In the genomic region with DNA sequence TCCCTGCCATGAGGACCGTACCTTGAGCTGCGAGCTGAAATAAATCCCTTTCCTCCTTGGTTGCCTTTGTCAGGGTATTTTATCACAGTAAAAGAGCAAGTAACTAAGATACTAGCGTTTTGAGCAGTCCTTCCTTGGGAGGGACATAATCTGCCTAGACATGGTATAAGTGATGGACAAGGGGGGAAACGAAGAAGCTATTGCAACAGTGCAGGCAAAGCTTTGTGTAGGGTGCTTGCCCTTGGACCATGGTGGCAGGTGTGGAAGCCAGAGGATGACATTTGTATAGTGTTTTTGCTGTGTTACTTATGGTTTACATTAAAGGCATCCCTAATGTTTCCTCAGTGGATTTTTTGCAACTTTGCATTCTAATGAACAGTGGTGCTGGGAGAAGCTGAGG, we compare ENCODE assay signal across 7 mouse cellular contexts. TPM values are rescaled to one million over a fixed set of nuclear protein-coding genes. Genes with fewer than 3 reads are reported as not detected.
DNase-seq lines count a peak whose midpoint lies in the region; ATAC-seq and TF ChIP-seq lines count a peak whose summit lies in the region.

No protein-coding gene starts in this region.

- peak overlapping the region; percentile 97 for H3K4me2 ChIP-seq in lung, postnatal 0 days (replicated peaks; ENCODE audit: low read depth, low read length)
- peak overlapping the region; percentile 73 for H3K4me2 ChIP-seq in forebrain, embryonic 16.5 days (ENCODE audit: low read length)
- peak overlapping the region; percentile 82 for H3K4me2 ChIP-seq in limb, embryonic 15.5 days
- peak overlapping the region; percentile 82 for H3K4me2 ChIP-seq in stomach, embryonic 15.5 days

- no peak for DNase-seq in lung, postnatal 0 days (ENCODE audit: low spot score)
- no peak for DNase-seq in lung, postnatal 14 days
- no peak for DNase-seq in layer of hippocampus, postnatal 36 days
- no peak for DNase-seq in layer of hippocampus, postnatal 10 days (ENCODE audit: low spot score in 2 of 2)

- H3K9me3 ChIP-seq in lung, postnatal 0 days (ENCODE audit: low read length): no peaks in the 10 kb centered on the region
- no peaks in the 10 kb centered on the region for H3K9me3 ChIP-seq in forebrain, embryonic 16.5 days (ENCODE audit: control insufficient read depth, low read length)
- H3K9me3 ChIP-seq in limb, embryonic 15.5 days: no peaks in the 10 kb centered on the region
- H3K9me3 ChIP-seq in stomach, embryonic 15.5 days: no peaks in the 10 kb centered on the region

- no peak overlapping the region for H3K9ac ChIP-seq in lung, postnatal 0 days (replicated peaks; ENCODE audit: low read depth)
- H3K9ac ChIP-seq in forebrain, embryonic 16.5 days (replicated peaks; ENCODE audit: low read depth, low read length): peak overlapping the region; percentile 76
- H3K9ac ChIP-seq in limb, embryonic 15.5 days: peak overlapping the region; percentile 52; the same call in 1 of the 2 replicates
- no peak overlapping the region; the same call in 1 of the 2 replicates for H3K9ac ChIP-seq in stomach, embryonic 15.5 days

- no peak for ATAC-seq in lung, postnatal 0 days
- peak; percentile 15 for ATAC-seq in forebrain, embryonic 16.5 days
- ATAC-seq in limb, embryonic 15.5 days (ENCODE audit: insufficient number of reproducible peaks, low FRiP score, low TSS enrichment, low read depth): no peak
- ATAC-seq in stomach, embryonic 15.5 days (ENCODE audit: insufficient read depth, low FRiP score, low read depth): no peak

- no peak for TF ChIP-seq EP300 in lung, postnatal 0 days (IDR thresholded peaks at IDR 0.05)

- peak overlapping the region; percentile 56 for H3K4me3 ChIP-seq in lung, postnatal 0 days (ENCODE audit: low read depth, low read length)
- peak overlapping the region; percentile 65 for H3K4me3 ChIP-seq in forebrain, embryonic 16.5 days (replicated peaks; ENCODE audit: low read length)
- peak overlapping the region; percentile 79 for H3K4me3 ChIP-seq in limb, embryonic 15.5 days
- H3K4me3 ChIP-seq in stomach, embryonic 15.5 days (replicated peaks): peak overlapping the region; percentile 70

- no peak for TF ChIP-seq CTCF in lung, postnatal 0 days (IDR thresholded peaks at IDR 0.05)

- H3K36me3 ChIP-seq in lung, postnatal 0 days (ENCODE audit: insufficient read depth, low read length): no peaks in the 10 kb centered on the region
- no peaks in the 10 kb centered on the region for H3K36me3 ChIP-seq in forebrain, embryonic 16.5 days (ENCODE audit: control insufficient read depth, insufficient read depth)
- no peaks in the 10 kb centered on the region for H3K36me3 ChIP-seq in limb, embryonic 15.5 days
- H3K36me3 ChIP-seq in stomach, embryonic 15.5 days: no peaks in the 10 kb centered on the region

- 79% methylated on average over 4 of the region's 4 CpGs for WGBS in lung, postnatal 0 days
- 87% methylated on average over 4 of the region's 4 CpGs for WGBS in forebrain, embryonic 16.5 days
- 76% methylated on average over 4 of the region's 4 CpGs for WGBS in limb, embryonic 15.5 days
- 80% methylated on average over 4 of the region's 4 CpGs for WGBS in stomach, embryonic 15.5 days

- no peak overlapping the region for H3K27ac ChIP-seq in lung, postnatal 0 days (ENCODE audit: low read length)
- no peak overlapping the region for H3K27ac ChIP-seq in forebrain, embryonic 16.5 days (ENCODE audit: low read length)
- peak overlapping the region; percentile 61; the same call in 1 of the 2 replicates for H3K27ac ChIP-seq in limb, embryonic 15.5 days
- no peak overlapping the region for H3K27ac ChIP-seq in stomach, embryonic 15.5 days

- no peaks in the 10 kb centered on the region for H3K27me3 ChIP-seq in lung, postnatal 0 days (replicated peaks; ENCODE audit: insufficient read depth, low read length)
- no peaks in the 10 kb centered on the region for H3K27me3 ChIP-seq in forebrain, embryonic 16.5 days (replicated peaks; ENCODE audit: control insufficient read depth, insufficient read depth, low read length)
- H3K27me3 ChIP-seq in limb, embryonic 15.5 days: no peaks in the 10 kb centered on the region
- no peaks in the 10 kb centered on the region for H3K27me3 ChIP-seq in stomach, embryonic 15.5 days (replicated peaks)

- no peaks in the 10 kb centered on the region for H3K4me1 ChIP-seq in lung, postnatal 0 days (ENCODE audit: insufficient read depth, low read depth, low read length)
- peaks cover 7% of the 10 kb centered on the region; the same call in 1 of the 2 replicates for H3K4me1 ChIP-seq in forebrain, embryonic 16.5 days (replicated peaks; ENCODE audit: control insufficient read depth, insufficient read depth, low read length)
- peaks cover 10% of the 10 kb centered on the region; the same call in 1 of the 2 replicates for H3K4me1 ChIP-seq in limb, embryonic 15.5 days
- peaks cover 4% of the 10 kb centered on the region; the same call in 1 of the 2 replicates for H3K4me1 ChIP-seq in stomach, embryonic 15.5 days

RNA-seq across cellular contexts. Expression of gene Zkscan16, which starts 0.5 kb away (rescaled TPM):
- not detected in 2 replicates for polyA plus RNA-seq in lung, postnatal 0 days (2015; fragmentation: Nextera tagmentation; extraction: Ambion mirVana)
- polyA plus RNA-seq in forebrain, embryonic 16.5 days (2015; fragmentation: Nextera tagmentation; extraction: Ambion mirVana): 1.3 and 1.7 TPM in 2 replicates
- 0.73 and 0.74 TPM in 2 replicates for polyA plus RNA-seq in limb, embryonic 15.5 days (2015; fragmentation: Nextera tagmentation; extraction: Ambion mirVana)
- 0.49 and 0.62 TPM in 2 replicates for polyA plus RNA-seq in stomach, embryonic 15.5 days (2015; fragmentation: Nextera tagmentation; extraction: Ambion mirVana)
- total RNA-seq in layer of hippocampus, postnatal 36 days (2021): 10 to 100 TPM; 43.7 to 45.2 TPM
- total RNA-seq in layer of hippocampus, postnatal 10 days (2021): 10 to 100 TPM; 22.5 to 26.9 TPM

RNA-seq across cellular contexts. Expression of gene Ecpas, which starts 30.4 kb away (rescaled TPM):
- 15.8 and 17.4 TPM in 2 replicates for polyA plus RNA-seq in lung, postnatal 0 days (2015; fragmentation: Nextera tagmentation; extraction: Ambion mirVana)
- polyA plus RNA-seq in forebrain, embryonic 16.5 days (2015; fragmentation: Nextera tagmentation; extraction: Ambion mirVana): 28.8 and 32.5 TPM in 2 replicates
- polyA plus RNA-seq in limb, embryonic 15.5 days (2015; fragmentation: Nextera tagmentation; extraction: Ambion mirVana): 29.6 and 32.8 TPM in 2 replicates
- polyA plus RNA-seq in stomach, embryonic 15.5 days (2015; fragmentation: Nextera tagmentation; extraction: Ambion mirVana): 29.1 and 31.8 TPM in 2 replicates
- 100 to 1,000 TPM; 120 to 127 TPM for total RNA-seq in layer of hippocampus, postnatal 36 days (2021)
- total RNA-seq in layer of hippocampus, postnatal 10 days (2021): 100 to 1,000 TPM; 136 to 153 TPM

RNA-seq across cellular contexts. Expression of gene Ptgr1, which starts 44.0 kb away (rescaled TPM):
- 21.6 and 23.5 TPM in 2 replicates for polyA plus RNA-seq in lung, postnatal 0 days (2015; fragmentation: Nextera tagmentation; extraction: Ambion mirVana)
- polyA plus RNA-seq in forebrain, embryonic 16.5 days (2015; fragmentation: Nextera tagmentation; extraction: Ambion mirVana): 3.4 and 4.1 TPM in 2 replicates
- 39.3 and 41.0 TPM in 2 replicates for polyA plus RNA-seq in limb, embryonic 15.5 days (2015; fragmentation: Nextera tagmentation; extraction: Ambion mirVana)
- polyA plus RNA-seq in stomach, embryonic 15.5 days (2015; fragmentation: Nextera tagmentation; extraction: Ambion mirVana): 64.5 and 66.3 TPM in 2 replicates
- 1 to 10 TPM; 3.6 to 4.2 TPM for total RNA-seq in layer of hippocampus, postnatal 36 days (2021)
- 1 to 10 TPM; 5.3 to 5.8 TPM for total RNA-seq in layer of hippocampus, postnatal 10 days (2021)

RNA-seq across cellular contexts. Expression of gene Dnajc25, which starts 51.9 kb away (rescaled TPM):
- 14.1 and 16.6 TPM in 2 replicates for polyA plus RNA-seq in lung, postnatal 0 days (2015; fragmentation: Nextera tagmentation; extraction: Ambion mirVana)
- 3.4 and 5.5 TPM in 2 replicates for polyA plus RNA-seq in forebrain, embryonic 16.5 days (2015; fragmentation: Nextera tagmentation; extraction: Ambion mirVana)
- polyA plus RNA-seq in limb, embryonic 15.5 days (2015; fragmentation: Nextera tagmentation; extraction: Ambion mirVana): 15.0 and 18.7 TPM in 2 replicates
- 11.4 and 13.0 TPM in 2 replicates for polyA plus RNA-seq in stomach, embryonic 15.5 days (2015; fragmentation: Nextera tagmentation; extraction: Ambion mirVana)
- 1 to 10 TPM; 4.4 to 6.6 TPM for total RNA-seq in layer of hippocampus, postnatal 36 days (2021)
- total RNA-seq in layer of hippocampus, postnatal 10 days (2021): 1 to 10 TPM; 7.0 to 7.7 TPM

Comparison
In these comparisons a context has a peak if more than half of its experiments do, and no peak if none do; other contexts are left out.
1. H3K9ac ChIP-seq: peak in forebrain, embryonic 16.5 days (single experiment) and limb, embryonic 15.5 days (single experiment); none in lung, postnatal 0 days (single experiment) and stomach, embryonic 15.5 days (single experiment).
2. Peak in every context shown above with its lines, with median percentiles within 50 percentile points of each other: H3K4me2 ChIP-seq and H3K4me3 ChIP-seq.